Mouse (Mus musculus) lung, embryonic 14.5 days (tissue): ENCODE results near the gene Cmip. TPM values are rescaled to one million over a fixed set of nuclear protein-coding genes. Genes with fewer than 3 reads are reported as not detected.

Experiments
- ATAC-seq: fragments of 200-750 bp; cut with Nextera tagmentation; 2 replicates; pipeline ENCODE4 v1.8.0; 2017; ENCODE audit warnings: mild to moderate bottlenecking, moderate TSS enrichment, moderate library complexity; ENCODE audit not compliant: insufficient read depth
- DNase-seq: peaks from one replicate; pipeline ENCODE4 v3.0.0-alpha.2; 2015
- H3K27ac ChIP-seq: fragments of 300-500 bp; sonication (generic); 2 replicates; pipeline ENCODE4 v1.5.1; 2014; ENCODE audit warnings: low read depth, mild to moderate bottlenecking, moderate library complexity
- H3K27me3 ChIP-seq: fragments of 300-500 bp; sonication (generic); 2 replicates; pipeline ENCODE4 v1.6.1; 2014; ENCODE audit warnings: low read length, control low read depth; ENCODE audit not compliant: insufficient read depth
- H3K36me3 ChIP-seq: fragments of 300-500 bp; sonication (generic); 2 replicates; pipeline ENCODE4 v1.6.1; 2014; ENCODE audit warnings: control low read depth; ENCODE audit not compliant: insufficient read depth
- H3K4me1 ChIP-seq: fragments of 300-500 bp; sonication (generic); 2 replicates; pipeline ENCODE4 v1.6.1; 2014; ENCODE audit warnings: antibody characterized with exemption, control low read depth; ENCODE audit not compliant: insufficient read depth
- H3K4me2 ChIP-seq: fragments of 300-500 bp; sonication (generic); 2 replicates; pipeline ENCODE4 v1.6.1; 2014; ENCODE audit warnings: mild to moderate bottlenecking
- H3K4me3 ChIP-seq: fragments of 300-500 bp; sonication (generic); 2 replicates; pipeline ENCODE4 v1.5.1; 2014; ENCODE audit warnings: low read depth, low read length
- H3K9ac ChIP-seq: fragments of 300-500 bp; sonication (generic); 2 replicates; pipeline ENCODE4 v1.6.1; 2014
- H3K9me3 ChIP-seq: fragments of 300-500 bp; sonication (generic); 2 replicates; pipeline ENCODE4 v1.6.1; 2016; ENCODE audit warnings: low read depth, low read length, control low read depth
- CTCF ChIP-seq: IDR thresholded peaks from 2 replicates; pipeline ENCODE4 v1.5.1; 2016; ENCODE audit warnings: antibody characterized with exemption, low read depth
- WGBS: fragments of 180-500 bp; shearing (Covaris S2); extraction: QIAGEN DNeasy Blood & Tissue Kit; methylation state at CpG from one replicate; pipeline ENCODE4 v1.1.7; 2014; 5-methylcytosine and 5-hydroxymethylcytosine counted together
- polyA plus RNA-seq: library from polyadenylated mRNA; unstranded; fragments of >200 nt; fragmentation: Nextera tagmentation; extraction: Ambion mirVana; gene quantifications from 2 replicates; pipeline ENCODE4 v1.2.1, GENCODE M21; 2014

Cmip gene
- polyA plus RNA-seq, 1 experiment from 2014 or later = 26.5 TPM

- TF ChIP-seq CTCF = no peak
- Histone ChIP-seq H3K27me3 (no peaks in the 10 kb centered on the region), H3K9me3 (no peaks in the 10 kb centered on the region), H3K9ac (no peak overlapping the region), H3K4me3 (no peak overlapping the region), H3K36me3 (no peaks in the 10 kb centered on the region), H3K27ac (no peak overlapping the region), H3K4me1 (0 out of 2 replicates have a peak, but pooled peaks cover 3% of the 10 kb centered on the region), H3K4me2 (no peak overlapping the region)
- DNase-seq (no peak), ATAC-seq (no peak)
- 50% methylated on average over 11 of the region's 11 CpGs for WGBS
Measured at GRCm38 (mm10) chr8:117348718-117349394, 92.0 kb downstream of the Cmip start.

- DNase-seq = no peak
- WGBS = 89% methylated on average over 4 of the region's 4 CpGs
- Histone ChIP-seq H3K4me1 (0 out of 2 replicates have a peak, but pooled peaks cover 3% of the 10 kb centered on the region), H3K4me3 (no peak overlapping the region), H3K4me2 (no peak overlapping the region), H3K36me3 (no peaks in the 10 kb centered on the region), H3K9me3 (no peaks in the 10 kb centered on the region), H3K9ac (no peak overlapping the region), H3K27me3 (no peaks in the 10 kb centered on the region), H3K27ac (no peak overlapping the region)
- ATAC-seq = no peak
- no peak for TF ChIP-seq CTCF
Measured at GRCm38 (mm10) chr8:117349541-117349940, 92.7 kb downstream of the Cmip start.

GRCm38 (mm10) chr8:117352098-117352497 is 95.2 kb downstream of the Cmip start:
- WGBS = 82% methylated on average over 4 of the region's 4 CpGs
- no peak for TF ChIP-seq CTCF
- ATAC-seq = no peak
- no peak overlapping the region for H3K27ac ChIP-seq
- no peak overlapping the region for H3K4me2 ChIP-seq
- no peak overlapping the region for H3K4me3 ChIP-seq
- no peak overlapping the region for H3K9ac ChIP-seq
- H3K27me3 ChIP-seq = no peaks in the 10 kb centered on the region
- no peaks in the 10 kb centered on the region for H3K9me3 ChIP-seq
- no peaks in the 10 kb centered on the region for H3K36me3 ChIP-seq
- 0 out of 2 replicates have a peak, but pooled peaks cover 3% of the 10 kb centered on the region for H3K4me1 ChIP-seq
- DNase-seq = no peak

GRCm38 (mm10) chr8:117355111-117355831 is 98.4 kb downstream of the Cmip start:
- no peaks in the 10 kb centered on the region for H3K36me3 ChIP-seq
- H3K4me1 ChIP-seq = 0 out of 2 replicates have a peak, but pooled peaks cover 2% of the 10 kb centered on the region
- no peak overlapping the region for H3K27ac ChIP-seq
- H3K9ac ChIP-seq = no peak overlapping the region
- WGBS = 74% methylated on average over 12 of the region's 12 CpGs
- ATAC-seq = no peak
- H3K9me3 ChIP-seq = no peaks in the 10 kb centered on the region
- no peak for DNase-seq
- no peak overlapping the region for H3K4me2 ChIP-seq
- no peaks in the 10 kb centered on the region for H3K27me3 ChIP-seq
- TF ChIP-seq CTCF = no peak
- H3K4me3 ChIP-seq = no peak overlapping the region

GRCm38 (mm10) chr8:117356109-117356672 is 99.3 kb downstream of the Cmip start:
- H3K9me3 ChIP-seq = no peaks in the 10 kb centered on the region
- no peaks in the 10 kb centered on the region for H3K27me3 ChIP-seq
- TF ChIP-seq CTCF = no peak
- H3K36me3 ChIP-seq = no peaks in the 10 kb centered on the region
- no peak overlapping the region for H3K27ac ChIP-seq
- 0 out of 2 replicates have a peak, but pooled peaks cover 4% of the 10 kb centered on the region for H3K4me1 ChIP-seq
- no peak overlapping the region for H3K4me3 ChIP-seq
- DNase-seq (no peak), ATAC-seq (no peak)
- H3K9ac ChIP-seq = no peak overlapping the region
- 57% methylated on average over 13 of the region's 13 CpGs for WGBS
- no peak overlapping the region for H3K4me2 ChIP-seq

- 89% methylated on average over 16 of the region's 16 CpGs for WGBS
Measured at GRCm38 (mm10) chr8:117357491-117358467, 100.9 kb downstream of the Cmip start.

More at GRCm38 (mm10) chr8:117357491-117358467, 100.9 kb downstream of the Cmip start:
- Histone ChIP-seq H3K27me3 (no peaks in the 10 kb centered on the region), H3K36me3 (no peaks in the 10 kb centered on the region), H3K4me3 (no peak overlapping the region), H3K9ac (no peak overlapping the region), H3K9me3 (no peaks in the 10 kb centered on the region), H3K4me2 (no peak overlapping the region), H3K4me1 (peaks cover 16% of the 10 kb centered on the region), H3K27ac (no peak overlapping the region)
- no peak for ATAC-seq
- TF ChIP-seq CTCF = no peak
- no peak for DNase-seq
